Mouse (Mus musculus): ENCODE measurements around the gene Bhlha9. TPM values are rescaled to one million over a fixed set of nuclear protein-coding genes. Genes with fewer than 3 reads are reported as not detected.
A peak's percentile ranks its signal among the peaks of the same experiment; 100 is the strongest.

The Bhlha9 gene
- polyA plus RNA-seq, 1 experiment from 2014 or later: not detected

- H3K9ac ChIP-seq (ENCODE audit: low read length): 0 out of 2 replicates have a peak overlapping the region, but pooled peaks have one; percentile 10
- ATAC-seq (ENCODE audit: insufficient number of reproducible peaks, insufficient read depth, low FRiP score, low read depth): no peak; the same call in 1 of the 2 replicates
- no peak overlapping the region for H3K27ac ChIP-seq (replicated peaks in 1 of 2; ENCODE audit: control insufficient read depth in 1 of 2, insufficient read depth in 1 of 2, low read depth in 2 of 2, low read length in 2 of 2)
- no peaks in the 10 kb centered on the region for H3K36me3 ChIP-seq (ENCODE audit: control insufficient read depth, insufficient read depth, low read length)
- H3K27me3 ChIP-seq (ENCODE audit: control insufficient read depth, insufficient read depth, low read length): peaks cover 6% of the 10 kb centered on the region; the same call in 1 of the 2 replicates
- 4% methylated on average over 9 of the region's 9 CpGs for WGBS
- peaks cover 3 to 9% of the 10 kb centered on the region in 2 experiments; a peak in 3 of 4 replicates for H3K4me1 ChIP-seq (ENCODE audit: control insufficient read depth in 2 of 2, insufficient read depth in 2 of 2, low read length in 2 of 2)
- H3K4me2 ChIP-seq (ENCODE audit: low read length): peak overlapping the region; percentile 65
- no peaks in the 10 kb centered on the region for H3K9me3 ChIP-seq (ENCODE audit: control insufficient read depth, low read length)
- H3K4me3 ChIP-seq (ENCODE audit: control insufficient read depth in 1 of 2, insufficient read depth in 1 of 2, low read depth in 1 of 2, low read length in 2 of 2): peak overlapping the region; percentile 16 to 21; a peak in 2 of 4 replicates
These were observed 24.8 kb upstream of the Bhlha9 start for GRCm38 (mm10) chr11:76647500-76647899.

DNA sequence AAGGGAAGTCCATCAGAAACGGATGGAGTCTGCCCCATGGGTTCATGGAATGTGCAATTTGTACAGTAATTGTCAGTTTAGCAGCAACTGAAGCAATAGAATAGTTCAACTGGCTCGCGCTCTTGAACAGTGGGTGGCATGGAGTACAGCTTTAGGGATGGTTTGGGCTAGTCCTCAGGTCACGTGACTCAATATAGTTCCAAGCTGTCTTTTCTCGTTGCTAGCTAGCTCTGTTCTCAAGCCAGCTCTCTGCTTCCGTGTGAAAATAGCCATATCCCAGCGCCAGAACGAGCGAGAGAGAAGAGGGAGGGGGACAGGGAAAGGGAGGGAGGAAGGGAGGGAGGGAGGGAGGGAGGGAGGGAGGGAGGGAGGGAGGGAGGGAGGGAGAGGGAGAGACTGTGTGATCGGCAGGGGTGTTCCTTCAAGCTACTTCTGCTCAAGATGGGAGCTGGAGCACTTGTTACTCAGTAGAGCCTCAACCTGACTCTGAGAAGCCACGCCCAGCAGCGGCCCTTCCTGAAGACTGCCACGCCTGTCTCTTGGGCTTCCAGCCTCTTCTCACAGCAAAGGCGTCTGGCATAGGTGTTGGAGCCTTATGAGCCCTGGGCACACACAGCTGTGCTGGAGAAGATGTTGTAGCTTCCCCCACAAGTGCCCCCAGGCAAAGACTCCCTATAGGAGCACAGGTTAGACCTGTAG, 21.3 kb upstream of the Bhlha9 start:
- no peaks in the 10 kb centered on the region for H3K9me3 ChIP-seq (ENCODE audit: control insufficient read depth, low read length)
- no peak overlapping the region for H3K4me2 ChIP-seq (ENCODE audit: low read length)
- H3K36me3 ChIP-seq (ENCODE audit: control insufficient read depth, insufficient read depth, low read length): no peaks in the 10 kb centered on the region
- no peak overlapping the region for H3K4me3 ChIP-seq (ENCODE audit: control insufficient read depth in 1 of 2, insufficient read depth in 1 of 2, low read depth in 1 of 2, low read length in 2 of 2)
- H3K9ac ChIP-seq (ENCODE audit: low read length): no peak overlapping the region
- no peaks in the 10 kb centered on the region for H3K27me3 ChIP-seq (ENCODE audit: control insufficient read depth, insufficient read depth, low read length)
- no peak for ATAC-seq (ENCODE audit: insufficient number of reproducible peaks, insufficient read depth, low FRiP score, low read depth)
- 47% methylated on average over 14 of the region's 14 CpGs for WGBS
- H3K27ac ChIP-seq (replicated peaks in 1 of 2; ENCODE audit: control insufficient read depth in 1 of 2, insufficient read depth in 1 of 2, low read depth in 2 of 2, low read length in 2 of 2): no peak overlapping the region
- H3K4me1 ChIP-seq (ENCODE audit: control insufficient read depth in 2 of 2, insufficient read depth in 2 of 2, low read length in 2 of 2): peaks cover 3 to 9% of the 10 kb centered on the region in 2 experiments; a peak in 3 of 4 replicates

DNA sequence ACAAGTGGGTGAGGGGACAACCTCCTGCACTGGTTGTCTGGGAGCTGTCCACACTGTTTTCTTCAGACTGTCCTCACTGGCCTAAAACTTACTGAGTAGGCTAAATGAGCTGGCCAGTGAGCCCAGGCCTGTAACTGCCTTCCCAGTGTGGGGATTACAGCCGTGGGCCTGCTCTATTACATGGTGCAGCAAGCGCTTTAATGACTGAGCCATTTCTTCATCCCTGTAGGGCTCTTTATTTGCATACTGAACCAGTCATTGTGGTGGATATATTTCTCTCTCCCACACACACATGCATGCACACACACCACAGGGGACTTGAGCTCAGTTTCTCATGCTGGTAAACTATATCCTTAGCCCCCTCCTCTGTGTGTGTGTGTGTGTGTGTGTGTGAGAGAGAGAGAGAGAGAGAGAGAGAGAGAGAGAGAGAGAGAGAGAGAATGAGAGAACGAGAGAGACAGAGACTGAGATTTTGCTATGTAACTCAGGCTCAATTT, 19.4 kb upstream of the Bhlha9 start:
- 53% methylated on average over 3 of the region's 3 CpGs for WGBS
- H3K36me3 ChIP-seq (ENCODE audit: control insufficient read depth, insufficient read depth, low read length): no peaks in the 10 kb centered on the region
- H3K9ac ChIP-seq (ENCODE audit: low read length): no peak overlapping the region
- no peaks in the 10 kb centered on the region for H3K27me3 ChIP-seq (ENCODE audit: control insufficient read depth, insufficient read depth, low read length)
- H3K4me2 ChIP-seq (ENCODE audit: low read length): no peak overlapping the region
- H3K4me3 ChIP-seq (ENCODE audit: control insufficient read depth in 1 of 2, insufficient read depth in 1 of 2, low read depth in 1 of 2, low read length in 2 of 2): no peak overlapping the region
- no peak overlapping the region for H3K27ac ChIP-seq (replicated peaks in 1 of 2; ENCODE audit: control insufficient read depth in 1 of 2, insufficient read depth in 1 of 2, low read depth in 2 of 2, low read length in 2 of 2)
- H3K9me3 ChIP-seq (ENCODE audit: control insufficient read depth, low read length): no peaks in the 10 kb centered on the region
- no peaks in the 10 kb centered on the region for H3K4me1 ChIP-seq (ENCODE audit: control insufficient read depth in 2 of 2, insufficient read depth in 2 of 2, low read length in 2 of 2)
- no peak for ATAC-seq (ENCODE audit: insufficient number of reproducible peaks, insufficient read depth, low FRiP score, low read depth)

- H3K4me1 ChIP-seq (ENCODE audit: control insufficient read depth in 2 of 2, insufficient read depth in 2 of 2, low read length in 2 of 2): no peaks in the 10 kb centered on the region
- H3K36me3 ChIP-seq (ENCODE audit: control insufficient read depth, insufficient read depth, low read length): no peaks in the 10 kb centered on the region
- no peaks in the 10 kb centered on the region for H3K9me3 ChIP-seq (ENCODE audit: control insufficient read depth, low read length)
- 9% methylated on average over 10 of the region's 10 CpGs for WGBS
- no peak for ATAC-seq (ENCODE audit: insufficient number of reproducible peaks, insufficient read depth, low FRiP score, low read depth)
- no peak overlapping the region for H3K9ac ChIP-seq (ENCODE audit: low read length)
- H3K4me2 ChIP-seq (ENCODE audit: low read length): peak overlapping the region; percentile 58
- no peak overlapping the region for H3K27ac ChIP-seq (replicated peaks in 1 of 2; ENCODE audit: control insufficient read depth in 1 of 2, insufficient read depth in 1 of 2, low read depth in 2 of 2, low read length in 2 of 2)
- peak overlapping the region; percentile 9 to 24; a peak in 1 of 4 replicates for H3K4me3 ChIP-seq (ENCODE audit: control insufficient read depth in 1 of 2, insufficient read depth in 1 of 2, low read depth in 1 of 2, low read length in 2 of 2)
- no peaks in the 10 kb centered on the region for H3K27me3 ChIP-seq (ENCODE audit: control insufficient read depth, insufficient read depth, low read length)
These were observed 17.2 kb upstream of the Bhlha9 start for GRCm38 (mm10) chr11:76655106-76655505.

DNA sequence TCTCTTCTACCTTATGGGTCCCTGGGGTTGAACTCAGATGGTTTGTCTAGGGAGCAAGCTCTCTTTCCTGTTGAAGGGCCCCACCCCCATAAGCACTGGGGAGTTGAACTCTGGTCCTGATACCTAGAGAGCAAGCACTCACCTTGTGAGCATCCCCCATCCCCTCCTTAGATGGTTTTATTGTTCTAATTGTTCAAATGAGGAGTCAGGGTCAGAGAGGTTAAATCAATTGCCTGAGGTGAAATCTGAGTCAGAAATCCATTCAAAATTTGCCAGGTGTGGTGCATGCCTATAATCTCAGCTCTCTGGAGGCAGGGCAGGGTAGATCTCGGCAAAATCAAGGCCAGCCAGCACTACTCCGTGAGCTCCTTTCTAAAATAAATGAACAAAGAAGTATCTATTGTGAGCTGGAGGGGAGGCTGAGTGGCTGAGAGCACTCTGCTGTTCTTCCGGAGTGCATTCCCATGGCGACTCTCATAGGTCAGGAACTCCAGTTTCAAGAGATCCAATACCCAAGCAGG, 14.8 kb upstream of the Bhlha9 start:
- H3K4me3 ChIP-seq (ENCODE audit: control insufficient read depth in 1 of 2, insufficient read depth in 1 of 2, low read depth in 1 of 2, low read length in 2 of 2): no peak overlapping the region
- H3K4me2 ChIP-seq (ENCODE audit: low read length): no peak overlapping the region
- H3K27ac ChIP-seq (replicated peaks in 1 of 2; ENCODE audit: control insufficient read depth in 1 of 2, insufficient read depth in 1 of 2, low read depth in 2 of 2, low read length in 2 of 2): no peak overlapping the region
- no peak for ATAC-seq (ENCODE audit: insufficient number of reproducible peaks, insufficient read depth, low FRiP score, low read depth)
- no peaks in the 10 kb centered on the region for H3K36me3 ChIP-seq (ENCODE audit: control insufficient read depth, insufficient read depth, low read length)
- no peak overlapping the region for H3K9ac ChIP-seq (ENCODE audit: low read length)
- no peaks in the 10 kb centered on the region for H3K27me3 ChIP-seq (ENCODE audit: control insufficient read depth, insufficient read depth, low read length)
- no peaks in the 10 kb centered on the region for H3K4me1 ChIP-seq (ENCODE audit: control insufficient read depth in 2 of 2, insufficient read depth in 2 of 2, low read length in 2 of 2)
- WGBS: 56% methylated on average over 4 of the region's 4 CpGs
- no peaks in the 10 kb centered on the region for H3K9me3 ChIP-seq (ENCODE audit: control insufficient read depth, low read length)

- no peak overlapping the region for H3K27ac ChIP-seq (replicated peaks in 1 of 2; ENCODE audit: control insufficient read depth in 1 of 2, insufficient read depth in 1 of 2, low read depth in 2 of 2, low read length in 2 of 2)
- H3K4me2 ChIP-seq (ENCODE audit: low read length): no peak overlapping the region
- H3K4me1 ChIP-seq (ENCODE audit: control insufficient read depth in 2 of 2, insufficient read depth in 2 of 2, low read length in 2 of 2): no peaks in the 10 kb centered on the region
- H3K9me3 ChIP-seq (ENCODE audit: control insufficient read depth, low read length): no peaks in the 10 kb centered on the region
- H3K27me3 ChIP-seq (ENCODE audit: control insufficient read depth, insufficient read depth, low read length): peaks cover 7% of the 10 kb centered on the region
- H3K9ac ChIP-seq (ENCODE audit: low read length): no peak overlapping the region
- ATAC-seq (ENCODE audit: insufficient number of reproducible peaks, insufficient read depth, low FRiP score, low read depth): no peak
- WGBS: 72% methylated on average over 14 of the region's 14 CpGs
- H3K4me3 ChIP-seq (ENCODE audit: control insufficient read depth in 1 of 2, insufficient read depth in 1 of 2, low read depth in 1 of 2, low read length in 2 of 2): no peak overlapping the region
- no peaks in the 10 kb centered on the region for H3K36me3 ChIP-seq (ENCODE audit: control insufficient read depth, insufficient read depth, low read length)
These were observed 12.9 kb upstream of the Bhlha9 start for GRCm38 (mm10) chr11:76659138-76659930.

GRCm38 (mm10) chr11:76661790-76662468, 10.3 kb upstream of the Bhlha9 start:
- peaks cover 30% of the 10 kb centered on the region for H3K27me3 ChIP-seq (ENCODE audit: control insufficient read depth, insufficient read depth, low read length)
- WGBS: 41% methylated on average over 7 of the region's 7 CpGs
- H3K36me3 ChIP-seq (ENCODE audit: control insufficient read depth, insufficient read depth, low read length): no peaks in the 10 kb centered on the region
- H3K4me3 ChIP-seq (ENCODE audit: control insufficient read depth in 1 of 2, insufficient read depth in 1 of 2, low read depth in 1 of 2, low read length in 2 of 2): no peak overlapping the region
- no peak overlapping the region for H3K9ac ChIP-seq (ENCODE audit: low read length)
- no peak for ATAC-seq (ENCODE audit: insufficient number of reproducible peaks, insufficient read depth, low FRiP score, low read depth)
- H3K9me3 ChIP-seq (ENCODE audit: control insufficient read depth, low read length): no peaks in the 10 kb centered on the region
- H3K4me1 ChIP-seq (ENCODE audit: control insufficient read depth in 2 of 2, insufficient read depth in 2 of 2, low read length in 2 of 2): peaks cover 2 to 3% of the 10 kb centered on the region in 2 experiments; a peak in 1 of 4 replicates
- H3K4me2 ChIP-seq (ENCODE audit: low read length): no peak overlapping the region
- H3K27ac ChIP-seq (replicated peaks in 1 of 2; ENCODE audit: control insufficient read depth in 1 of 2, insufficient read depth in 1 of 2, low read depth in 2 of 2, low read length in 2 of 2): no peak overlapping the region
